Mouse (Mus musculus) hindbrain, embryonic 11.5 days (tissue): Measurements from ENCODE around the gene C87499. TPM values are rescaled to one million over a fixed set of nuclear protein-coding genes. Genes with fewer than 3 reads are reported as not detected.

ENCODE experiments used
- ATAC-seq: fragments of 200-750 bp; cut with Nextera tagmentation; 2 replicates; pipeline ENCODE4 v1.8.0; 2017; ENCODE audit warnings: mild to moderate bottlenecking, moderate TSS enrichment, moderate library complexity; ENCODE audit not compliant: low FRiP score
- DNase-seq: peaks from one replicate; pipeline ENCODE4 v3.0.0-alpha.2; 2015; ENCODE audit warnings: low spot score
- H3K27ac ChIP-seq: fragments of 300-500 bp; sonication (generic); 2 replicates; pipeline ENCODE4 v1.5.1; 2014; ENCODE audit warnings: mild to moderate bottlenecking, low read depth, low read length
- H3K27me3 ChIP-seq: fragments of 300-500 bp; sonication (generic); 2 replicates; pipeline ENCODE4 v1.6.1; 2014; ENCODE audit warnings: mild to moderate bottlenecking, low read length, moderate library complexity, mixed read lengths; ENCODE audit not compliant: control insufficient read depth, insufficient read depth
- H3K36me3 ChIP-seq: fragments of 300-500 bp; sonication (generic); 2 replicates; pipeline ENCODE4 v1.6.1; 2014; ENCODE audit warnings: mild to moderate bottlenecking, low read length, moderate library complexity, mixed read lengths; ENCODE audit not compliant: control insufficient read depth, insufficient read depth
- H3K4me1 ChIP-seq: fragments of 300-500 bp; sonication (generic); replicated peaks from 2 replicates; pipeline ENCODE4 v1.6.1; 2014; ENCODE audit warnings: low read length, mixed read lengths; ENCODE audit not compliant: control insufficient read depth, insufficient read depth
- H3K4me2 ChIP-seq: fragments of 300-500 bp; sonication (generic); replicated peaks from 2 replicates; pipeline ENCODE4 v1.6.1; 2014; ENCODE audit warnings: mild to moderate bottlenecking, low read depth, low read length
- H3K4me3 ChIP-seq: fragments of 300-500 bp; sonication (generic); 2 replicates; pipeline ENCODE4 v1.5.1; 2014; ENCODE audit warnings: low read depth, low read length
- H3K9ac ChIP-seq: fragments of 300-500 bp; sonication (generic); 2 replicates; pipeline ENCODE4 v1.6.1; 2014; ENCODE audit warnings: low read depth, low read length
- H3K9me3 ChIP-seq: fragments of 300-500 bp; sonication (generic); 2 replicates; pipeline ENCODE4 v1.6.1; 2016; ENCODE audit warnings: low read length; ENCODE audit not compliant: control insufficient read depth
- WGBS: fragments of 180-500 bp; shearing (Covaris S2); extraction: QIAGEN DNeasy Blood & Tissue Kit; methylation state at CpG from one replicate; pipeline ENCODE4 v1.1.7; 2014; 5-methylcytosine and 5-hydroxymethylcytosine counted together
- polyA plus RNA-seq: library from polyadenylated mRNA; unstranded; fragments of >200 nt; fragmentation: Nextera tagmentation; extraction: Ambion mirVana; gene quantifications from 2 replicates; pipeline ENCODE4 v1.2.1, GENCODE M21; 2014

Gene C87499
- polyA plus RNA-seq = not detected in 2 replicates

GRCm38 (mm10) chr4:88634311-88634710 lies at the start of gene C87499:
Gene C87499, minus strand, starts transcription at chr4:88634411.
- Histone ChIP-seq H3K4me1 (no peaks in the 10 kb centered on the region), H3K9me3 (no peaks in the 10 kb centered on the region), H3K27ac (no peak within 1 kb of the TSS), H3K4me3 (no peak within 1 kb of the TSS), H3K9ac (no peak within 1 kb of the TSS), H3K27me3 (no peaks in the 10 kb centered on the region), H3K4me2 (no peak within 1 kb of the TSS), H3K36me3 (no peaks in the 10 kb centered on the region)
- ATAC-seq = no peak
- 90% methylated on average over 4 of the region's 4 CpGs for WGBS
- DNase-seq = no peak

DNA sequence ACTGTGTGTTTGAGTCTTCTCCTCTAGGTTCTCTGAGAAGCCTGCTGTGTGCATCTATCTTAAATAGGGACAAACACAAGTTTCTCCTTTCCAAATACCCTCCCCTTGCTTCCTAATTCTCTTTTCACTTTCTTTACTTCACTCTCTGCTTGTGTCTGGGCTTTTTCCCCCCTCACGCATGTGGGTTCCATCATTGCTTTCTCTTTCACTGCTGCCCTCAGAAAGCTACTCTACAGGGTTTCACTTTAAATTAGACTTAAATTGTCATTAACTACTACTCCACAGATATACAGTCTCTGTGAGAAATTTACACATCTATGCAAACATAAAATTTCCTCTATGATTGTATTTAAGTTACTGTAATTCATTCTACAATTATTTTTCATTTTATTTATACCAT lies 49.6 kb upstream of the C87499 start, which contains the start of gene Ifna2:
Gene Ifna2, minus strand, starts transcription at position 101 of the 400 bp plus-strand sequence.
- DNase-seq = no peak

DNA sequence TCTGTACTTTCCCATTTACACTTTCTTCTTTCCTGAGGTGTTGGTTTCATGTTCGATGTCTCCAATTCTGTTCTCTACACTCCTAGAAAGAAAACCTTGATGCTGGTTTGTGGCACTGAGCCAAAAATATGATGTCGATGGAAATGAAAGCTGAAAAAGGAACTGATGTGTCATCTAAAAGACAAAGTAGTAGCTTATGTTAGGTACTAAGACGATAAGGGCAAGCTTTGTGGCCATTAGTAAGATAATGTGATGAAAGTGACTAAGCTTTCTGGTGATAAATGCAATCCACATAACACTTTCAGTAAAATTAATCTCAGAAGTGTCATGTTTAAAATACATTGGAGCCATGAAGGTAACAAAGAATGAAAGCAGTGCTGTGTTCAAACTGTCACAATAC lies 47.1 kb upstream of the C87499 start:
- no peaks in the 10 kb centered on the region for H3K27me3 ChIP-seq
- 85% methylated on average over 3 of the region's 3 CpGs for WGBS
- no peak overlapping the region for H3K27ac ChIP-seq
- H3K9ac ChIP-seq = no peak overlapping the region
- ATAC-seq (no peak), DNase-seq (no peak)
- no peak overlapping the region for H3K4me2 ChIP-seq
- H3K9me3 ChIP-seq = no peaks in the 10 kb centered on the region
- H3K4me3 ChIP-seq = no peak overlapping the region
- H3K36me3 ChIP-seq = no peaks in the 10 kb centered on the region
- no peaks in the 10 kb centered on the region for H3K4me1 ChIP-seq

More for the DNA sequence above, 49.6 kb upstream of the C87499 start, which contains the start of gene Ifna2:
- H3K4me2 ChIP-seq = no peak within 1 kb of the TSS
- no peak within 1 kb of the TSS for H3K27ac ChIP-seq
- no peak within 1 kb of the TSS for H3K4me3 ChIP-seq
- WGBS = 96% methylated on average over 1 of the region's 1 CpGs
- no peaks in the 10 kb centered on the region for H3K4me1 ChIP-seq
- no peaks in the 10 kb centered on the region for H3K36me3 ChIP-seq
- ATAC-seq = no peak
- H3K9ac ChIP-seq = no peak within 1 kb of the TSS
- H3K9me3 ChIP-seq = no peaks in the 10 kb centered on the region
- no peaks in the 10 kb centered on the region for H3K27me3 ChIP-seq

- no peaks in the 10 kb centered on the region for H3K9me3 ChIP-seq
- H3K4me2 ChIP-seq = no peak overlapping the region
- H3K36me3 ChIP-seq = no peaks in the 10 kb centered on the region
- DNase-seq (peak; percentile 50), ATAC-seq (no peak)
- 58% methylated on average over 8 of the region's 8 CpGs for WGBS
- H3K4me3 ChIP-seq = no peak overlapping the region
- no peaks in the 10 kb centered on the region for H3K27me3 ChIP-seq
- H3K27ac ChIP-seq = no peak overlapping the region
- no peaks in the 10 kb centered on the region for H3K4me1 ChIP-seq
- H3K9ac ChIP-seq = no peak overlapping the region
Observed at GRCm38 (mm10) chr4:88680362-88680761, 46.2 kb upstream of the C87499 start.

GRCm38 (mm10) chr4:88676824-88677223 lies 42.6 kb upstream of the C87499 start, which contains the start of gene Ifna16:
Gene Ifna16, minus strand, starts transcription at chr4:88676924.
- no peaks in the 10 kb centered on the region for H3K27me3 ChIP-seq
- no peak within 1 kb of the TSS for H3K4me3 ChIP-seq
- DNase-seq (no peak), ATAC-seq (no peak)
- H3K27ac ChIP-seq = no peak within 1 kb of the TSS
- WGBS = 85% methylated on average over 1 of the region's 1 CpGs
- H3K4me2 ChIP-seq = no peak within 1 kb of the TSS
- H3K9me3 ChIP-seq = no peaks in the 10 kb centered on the region
- H3K36me3 ChIP-seq = no peaks in the 10 kb centered on the region
- H3K4me1 ChIP-seq = no peaks in the 10 kb centered on the region
- H3K9ac ChIP-seq = no peak within 1 kb of the TSS

- no peak overlapping the region for H3K9ac ChIP-seq
- DNase-seq (no peak), ATAC-seq (no peak)
- no peaks in the 10 kb centered on the region for H3K9me3 ChIP-seq
- no peak overlapping the region for H3K27ac ChIP-seq
- H3K4me2 ChIP-seq = no peak overlapping the region
- no peaks in the 10 kb centered on the region for H3K4me1 ChIP-seq
- no peak overlapping the region for H3K4me3 ChIP-seq
- H3K36me3 ChIP-seq = no peaks in the 10 kb centered on the region
- H3K27me3 ChIP-seq = no peaks in the 10 kb centered on the region
- 62% methylated on average over 1 of the region's 1 CpGs for WGBS
Observed at GRCm38 (mm10) chr4:88655461-88655860, 21.2 kb upstream of the C87499 start.

- H3K4me1 ChIP-seq = no peaks in the 10 kb centered on the region
- H3K9ac ChIP-seq = no peak overlapping the region
- no peaks in the 10 kb centered on the region for H3K9me3 ChIP-seq
- H3K36me3 ChIP-seq = no peaks in the 10 kb centered on the region
- no peak for DNase-seq
- H3K4me3 ChIP-seq = no peak overlapping the region
- ATAC-seq = no peak
- no peaks in the 10 kb centered on the region for H3K27me3 ChIP-seq
- 77% methylated on average over 3 of the region's 3 CpGs for WGBS
- no peak overlapping the region for H3K27ac ChIP-seq
- no peak overlapping the region for H3K4me2 ChIP-seq
Observed at GRCm38 (mm10) chr4:88653644-88654043, 19.4 kb upstream of the C87499 start.

GRCm38 (mm10) chr4:88644359-88644758 lies 10.1 kb upstream of the C87499 start, which contains the start of gene Ifna13:
Gene Ifna13, minus strand, starts transcription at chr4:88644459.
- Histone ChIP-seq H3K4me3 (no peak within 1 kb of the TSS), H3K9ac (no peak within 1 kb of the TSS), H3K36me3 (no peaks in the 10 kb centered on the region), H3K4me1 (no peaks in the 10 kb centered on the region), H3K27ac (no peak within 1 kb of the TSS), H3K27me3 (no peaks in the 10 kb centered on the region), H3K4me2 (no peak within 1 kb of the TSS), H3K9me3 (no peaks in the 10 kb centered on the region)
- ATAC-seq = no peak
- DNase-seq = no peak
- WGBS = 65% methylated on average over 2 of the region's 2 CpGs

DNA sequence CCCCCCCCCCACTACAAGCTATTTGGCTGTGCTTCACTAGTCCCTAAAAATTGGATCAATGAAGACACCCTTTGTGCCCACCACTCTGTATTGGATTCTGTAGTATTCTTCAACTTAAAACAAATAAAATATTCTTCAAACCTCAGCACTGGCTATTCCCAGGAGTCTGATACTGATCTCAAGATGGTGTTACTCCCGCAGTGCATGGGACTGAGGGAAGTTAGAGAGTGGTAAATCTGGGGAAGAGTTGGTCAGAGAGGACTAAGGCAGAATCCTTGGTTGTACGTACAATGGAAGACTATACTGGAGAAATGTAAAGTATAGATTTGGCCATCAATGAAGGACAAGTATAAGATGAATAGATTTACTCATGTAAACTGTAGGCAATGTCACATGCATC lies 8.3 kb upstream of the C87499 start:
- WGBS = 41% methylated on average over 2 of the region's 2 CpGs
- no peak overlapping the region for H3K4me2 ChIP-seq
- no peak overlapping the region for H3K9ac ChIP-seq
- no peaks in the 10 kb centered on the region for H3K27me3 ChIP-seq
- no peak overlapping the region for H3K27ac ChIP-seq
- no peak for DNase-seq
- H3K36me3 ChIP-seq = no peaks in the 10 kb centered on the region
- H3K4me3 ChIP-seq = no peak overlapping the region
- H3K4me1 ChIP-seq = no peaks in the 10 kb centered on the region
- 0 out of 2 replicates have a peak, but pooled peaks have one; percentile 20 for ATAC-seq
- no peaks in the 10 kb centered on the region for H3K9me3 ChIP-seq
